Mouse (Mus musculus): ENCODE measurements around the gene Gpam.

DNA sequence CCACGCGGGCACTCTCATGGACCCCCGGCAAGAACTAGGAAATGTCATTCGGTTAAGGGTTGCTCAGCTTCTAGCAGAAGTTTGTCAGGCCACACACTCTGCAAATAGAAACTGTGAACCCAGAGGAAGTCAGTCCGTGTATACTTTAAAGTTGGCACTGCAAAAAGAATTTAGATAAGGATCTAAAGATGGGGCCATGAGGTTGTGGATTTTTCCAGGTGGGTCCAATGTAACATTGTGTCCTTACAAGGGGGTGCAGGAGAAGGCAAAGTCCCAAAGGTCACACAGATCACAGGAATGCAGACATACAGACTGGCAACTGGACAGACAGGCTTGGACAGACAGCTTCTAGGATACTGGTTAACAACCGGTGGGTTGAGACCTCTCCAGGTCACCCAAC is 21.1 kb upstream of the Gpam start:
- TF ChIP-seq CTCF (conservative IDR thresholded peaks at IDR 0.05 in 1 of 2, IDR thresholded peaks at IDR 0.05 in 1 of 2; ENCODE audit: low read depth in 2 of 2, low read length in 2 of 2), result no peak
- no peak for TF ChIP-seq EP300 (IDR thresholded peaks at IDR 0.05; ENCODE audit: low read length)
- no peak for TF ChIP-seq TCF12 (IDR thresholded peaks at IDR 0.05; ENCODE audit: low read depth, low read length)
- TF ChIP-seq POLR2A (IDR thresholded peaks at IDR 0.05; ENCODE audit: low read depth, low read length), result no peak
- TF ChIP-seq JUN (IDR thresholded peaks at IDR 0.05; ENCODE audit: insufficient read depth, low read depth, low read length), result no peak
- no peak for TF ChIP-seq GABPA (IDR thresholded peaks at IDR 0.05; ENCODE audit: insufficient replicate concordance, low read depth, low read length)
- no peak for TF ChIP-seq RAD21 (IDR thresholded peaks at IDR 0.05; ENCODE audit: low read depth, low read length)
- TF ChIP-seq ELF1 (IDR thresholded peaks at IDR 0.05; ENCODE audit: low read depth, low read length), result no peak
- TF ChIP-seq NELFE (IDR thresholded peaks at IDR 0.05; ENCODE audit: low read depth, low read length), result no peak
- no peak for TF ChIP-seq SIN3A (IDR thresholded peaks at IDR 0.05; ENCODE audit: low read length)
- TF ChIP-seq SMC3 (IDR thresholded peaks at IDR 0.05; ENCODE audit: low read depth, low read length), result no peak
- TF ChIP-seq MAX (IDR thresholded peaks at IDR 0.05; ENCODE audit: low read length), result no peak
- TF ChIP-seq ZMIZ1 (IDR thresholded peaks at IDR 0.05; ENCODE audit: low read depth, low read length), result no peak
